Mouse (Mus musculus) liver, embryonic 14.5 days (tissue): Measurements from ENCODE around the gene Rab37.

Experiments
- CTCF ChIP-seq: IDR thresholded peaks from 2 replicates; pipeline ENCODE4 v1.5.1; 2016; ENCODE audit warnings: antibody characterized with exemption, low read depth, control low read depth
- EP300 ChIP-seq: IDR thresholded peaks from 2 replicates; pipeline ENCODE4 v1.6.1; 2016; ENCODE audit warnings: antibody characterized with exemption, low read depth

GRCm38 (mm10) chr11:115092140-115092539 is 909 bp downstream of the Rab37 start:
- no peak for TF ChIP-seq EP300
- TF ChIP-seq CTCF = no peak
